9 mouse cellular contexts compared by ENCODE assay signal in genomic region chr6:93573679-93574635, GRCm38 (mm10).
DNase-seq lines count a peak whose midpoint lies in the region; TF ChIP-seq lines count a peak whose summit lies in the region.
"Had no signal": no experiment of that assay in that cellular context is flagged by ENCODE, and none has a peak within 500 bp of the region (broad histone marks: within the 10 kb centered on the region; RNA-seq: fewer than 3 reads in every experiment).

No protein-coding gene starts in this region.

- peak; percentile 6; the same call in 1 of the 2 replicates for TF ChIP-seq CTCF in left cerebral cortex, adult 2 months (IDR thresholded peaks at IDR 0.05)

- H3K27ac ChIP-seq in left cerebral cortex, adult 2 months, result no peak overlapping the region

- intact Hi-C loops in left cerebral cortex, adult 2 months (cut with DNase I), result loop anchor here (5.0 kb wide), 1 partner anchor 83 kb away; no protein-coding TSS in a partner anchor

- H3K4me3 ChIP-seq in left cerebral cortex, adult 2 months, result no peak overlapping the region

- DNase-seq in gastrocnemius, adult 18-20 months (ENCODE audit: low spot score), result peak; percentile 5
- DNase-seq in gastrocnemius, postnatal 4 days (ENCODE audit: low spot score in 2 of 2), result no peak
- peak; percentile 83 for DNase-seq in MN1 (ENCODE audit: low spot score)
- peak; percentile 16 to 60 for DNase-seq in frontal cortex, postnatal 10 days (ENCODE audit: low spot score in 2 of 2)
- peak; percentile 31 to 32 for DNase-seq in left cerebral cortex, adult 2 months (ENCODE audit: extremely low spot score in 1 of 2, low spot score in 2 of 2)
- DNase-seq in retina, embryonic 14.5 days (ENCODE audit: low spot score), result no peak
- no peak for DNase-seq in cerebellum, adult 9-11 months
- no peak for DNase-seq in adipocyte (ENCODE audit: low spot score)
- DNase-seq: cerebellum, postnatal 25 days had no signal

Comparison
In these comparisons a context has a peak if more than half of its experiments do, and no peak if none do; other contexts are left out.
1. DNase-seq: peak in gastrocnemius, adult 18-20 months (single experiment), MN1 (single experiment), frontal cortex, postnatal 10 days (2 of 2) and left cerebral cortex, adult 2 months (2 of 2); none in gastrocnemius, postnatal 4 days (0 of 2), retina, embryonic 14.5 days (single experiment), cerebellum, adult 9-11 months (single experiment) and adipocyte (single experiment).